Mouse (Mus musculus) lung, adult 2 months (tissue): ENCODE data around the gene Atad5.

ENCODE experiments used
- CTCF ChIP-seq: fragments of 200-500 bp; IDR thresholded peaks from 2 replicates; pipeline ENCODE4 v1.5.1; 2011; ENCODE audit warnings: mild to moderate bottlenecking, low read length, control low read depth; ENCODE audit not compliant: insufficient read depth
- POLR2A ChIP-seq: fragments of 200-500 bp; IDR thresholded peaks from 2 replicates; pipeline ENCODE4 v1.6.1; 2011; ENCODE audit warnings: low read depth, mild to moderate bottlenecking, control low read depth, low read length, borderline replicate concordance; ENCODE audit errors: extremely low read depth

GRCm38 (mm10) chr11:80168611-80169249, 79.5 kb downstream of the Atad5 start:
- no peak for TF ChIP-seq CTCF
- no peak for TF ChIP-seq POLR2A
